ENCODE assay signal across 7 mouse cellular contexts in genomic region chr8:108695242-108695880, GRCm38 (mm10).
DNase-seq lines count a peak whose midpoint lies in the region; ATAC-seq and TF ChIP-seq lines count a peak whose summit lies in the region.

No protein-coding gene starts in this region.

- H3K9ac ChIP-seq in liver, embryonic 11.5 days (ENCODE audit: low read depth, low read length) = no peak overlapping the region
- H3K9ac ChIP-seq in forebrain, embryonic 14.5 days (ENCODE audit: low read length) = peak overlapping the region; percentile 21; the same call in 1 of the 2 replicates
- peak overlapping the region; percentile 39; the same call in 1 of the 2 replicates for H3K9ac ChIP-seq in limb, embryonic 11.5 days (ENCODE audit: low read length)

- no peaks in the 10 kb centered on the region for H3K9me3 ChIP-seq in liver, embryonic 11.5 days (ENCODE audit: control insufficient read depth, low read length)
- H3K9me3 ChIP-seq in forebrain, embryonic 14.5 days (replicated peaks; ENCODE audit: control insufficient read depth, low read length) = no peaks in the 10 kb centered on the region
- no peaks in the 10 kb centered on the region for H3K9me3 ChIP-seq in limb, embryonic 11.5 days (ENCODE audit: control insufficient read depth, low read length)

- no peak for ATAC-seq in liver, embryonic 11.5 days (replicated peaks; ENCODE audit: low FRiP score)
- ATAC-seq in forebrain, embryonic 14.5 days = no peak
- no peak for ATAC-seq in limb, embryonic 11.5 days (ENCODE audit: insufficient number of reproducible peaks, low FRiP score, low TSS enrichment, low read depth)
- no peak for ATAC-seq in granulocyte monocyte progenitor cell, adult 5-6 weeks (replicated peaks; ENCODE audit: poor library complexity, severe bottlenecking)

- H3K27me3 ChIP-seq in liver, embryonic 11.5 days (replicated peaks; ENCODE audit: control insufficient read depth, insufficient read depth, low read length) = peaks cover 72% of the 10 kb centered on the region
- peaks cover 69% of the 10 kb centered on the region for H3K27me3 ChIP-seq in forebrain, embryonic 14.5 days (replicated peaks; ENCODE audit: control insufficient read depth, insufficient read depth, low read length)
- H3K27me3 ChIP-seq in limb, embryonic 11.5 days (ENCODE audit: control insufficient read depth, insufficient read depth, low read length) = peaks cover 28% of the 10 kb centered on the region
- peaks cover 43% of the 10 kb centered on the region for H3K27me3 ChIP-seq in small intestine, adult 2 months (ENCODE audit: control insufficient read depth, insufficient read depth, low read length)

- peaks cover 26% of the 10 kb centered on the region for H3K4me1 ChIP-seq in liver, embryonic 11.5 days (replicated peaks; ENCODE audit: control insufficient read depth, insufficient read depth, low read length)
- peaks cover 19% of the 10 kb centered on the region for H3K4me1 ChIP-seq in forebrain, embryonic 14.5 days (ENCODE audit: control insufficient read depth, insufficient read depth, low read length)
- H3K4me1 ChIP-seq in limb, embryonic 11.5 days (ENCODE audit: control insufficient read depth, insufficient read depth, low read length) = peaks cover 56% of the 10 kb centered on the region
- H3K4me1 ChIP-seq in small intestine, adult 2 months (ENCODE audit: control insufficient read depth, insufficient read depth, insufficient read length, low read length) = peaks cover 18% of the 10 kb centered on the region

- no peak for DNase-seq in liver, embryonic 11.5 days (ENCODE audit: low spot score)
- DNase-seq in liver = no peak
- no peak for DNase-seq in forebrain, embryonic 14.5 days (ENCODE audit: low spot score)
- peak; percentile 41 for DNase-seq in limb, embryonic 11.5 days (ENCODE audit: low spot score)
- DNase-seq in right cerebral cortex, adult 2 months (ENCODE audit: low spot score in 2 of 2) = no peak

- no peak overlapping the region for H3K27ac ChIP-seq in liver, embryonic 11.5 days (ENCODE audit: low read depth, low read length)
- H3K27ac ChIP-seq in forebrain, embryonic 14.5 days (ENCODE audit: low read depth, low read length) = no peak overlapping the region
- no peak overlapping the region for H3K27ac ChIP-seq in limb, embryonic 11.5 days (replicated peaks; ENCODE audit: low read depth, low read length)
- no peak overlapping the region for H3K27ac ChIP-seq in small intestine, adult 2 months (ENCODE audit: insufficient read depth, low read depth, low read length)

- TF ChIP-seq POLR2A in small intestine, adult 2 months (IDR thresholded peaks at IDR 0.05; ENCODE audit: low read depth, low read length) = no peak

- peak overlapping the region; percentile 67 for H3K4me2 ChIP-seq in liver, embryonic 11.5 days
- H3K4me2 ChIP-seq in forebrain, embryonic 14.5 days (ENCODE audit: low read length) = peak overlapping the region; percentile 44
- H3K4me2 ChIP-seq in limb, embryonic 11.5 days (ENCODE audit: low read depth, severe bottlenecking) = peak overlapping the region; percentile 43

- H3K4me3 ChIP-seq in liver, embryonic 11.5 days (ENCODE audit: low read depth, low read length) = peak overlapping the region; percentile 40
- peak overlapping the region; percentile 17 for H3K4me3 ChIP-seq in forebrain, embryonic 14.5 days (ENCODE audit: low read depth, low read length)
- H3K4me3 ChIP-seq in limb, embryonic 11.5 days (ENCODE audit: low read depth, low read length) = peak overlapping the region; percentile 22
- H3K4me3 ChIP-seq in small intestine, adult 2 months (ENCODE audit: low read depth, low read length) = peak overlapping the region; percentile 52

- 8% methylated on average over 32 of the region's 32 CpGs for WGBS in liver, embryonic 11.5 days
- 4% methylated on average over 32 of the region's 32 CpGs for WGBS in forebrain, embryonic 14.5 days
- WGBS in limb, embryonic 11.5 days = 2% methylated on average over 31 of the region's 32 CpGs
- 15% methylated on average over 32 of the region's 32 CpGs for WGBS in small intestine, adult 2 months

- no peaks in the 10 kb centered on the region for H3K36me3 ChIP-seq in liver, embryonic 11.5 days (ENCODE audit: control insufficient read depth, insufficient read depth, low read length)
- H3K36me3 ChIP-seq in forebrain, embryonic 14.5 days (ENCODE audit: control insufficient read depth, insufficient read depth, low read length) = no peaks in the 10 kb centered on the region
- H3K36me3 ChIP-seq in limb, embryonic 11.5 days (ENCODE audit: control insufficient read depth, insufficient read depth, low read length) = no peaks in the 10 kb centered on the region
- no peaks in the 10 kb centered on the region for H3K36me3 ChIP-seq in small intestine, adult 2 months (ENCODE audit: control insufficient read depth, insufficient read depth, low read length)

- 0 out of 2 replicates have a peak, but pooled peaks have one; percentile 2 for TF ChIP-seq CTCF in small intestine, adult 2 months (IDR thresholded peaks at IDR 0.05; ENCODE audit: extremely low read depth, insufficient read length, insufficient replicate concordance, low read depth, low read length)
